Mouse (Mus musculus) spleen, postnatal 4 days (tissue): ENCODE data around the gene Mex3a.

Experiments
- DNase-seq, 2 experiments: peaks; one replicate each; pipeline ENCODE4 v3.0.0; 2022; ENCODE audit warnings: low spot score in 2 of 2

Mex3a gene

GRCm38 (mm10) chr3:88527565-88527964 lies 4.6 kb upstream of the Mex3a start:
- DNase-seq: no peak

GRCm38 (mm10) chr3:88528646-88529045 lies 3.5 kb upstream of the Mex3a start:
- DNase-seq: no peak

DNA sequence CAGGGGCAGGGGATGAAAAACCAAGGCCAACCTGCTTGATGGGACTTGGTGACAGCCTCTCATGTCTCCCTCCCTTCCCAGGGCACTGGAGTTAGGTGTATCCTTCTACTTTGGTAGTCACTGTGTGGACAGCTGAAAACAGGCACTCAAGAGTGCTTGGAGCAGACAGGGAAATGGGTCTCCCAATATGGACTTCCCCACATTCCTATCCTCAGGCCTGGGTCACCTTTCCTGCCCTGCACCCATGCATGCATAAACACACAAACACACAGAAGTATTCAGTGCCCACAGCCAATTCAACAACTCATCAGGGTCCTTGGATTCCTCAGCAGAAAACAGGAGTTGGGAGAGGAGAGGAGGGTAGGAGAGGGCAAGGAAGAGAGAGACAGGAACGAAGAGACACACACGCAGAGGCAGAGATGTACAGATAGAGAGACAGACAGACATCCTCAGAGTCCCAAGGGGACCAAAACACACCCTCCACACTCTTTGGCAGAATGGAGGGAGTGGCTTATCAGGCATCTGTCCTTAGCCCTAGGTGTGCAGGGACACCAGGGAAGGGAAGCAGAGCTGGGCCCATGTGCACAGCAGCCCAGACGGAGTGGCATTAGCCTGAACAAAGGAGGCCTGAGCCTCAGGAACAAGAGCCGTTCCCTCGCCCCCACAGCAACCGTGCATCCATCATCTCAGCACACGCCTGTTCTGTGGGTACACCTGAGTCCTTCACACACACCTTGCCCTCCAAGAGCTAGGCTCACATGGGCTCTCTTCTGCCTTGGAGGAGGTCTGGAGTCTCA lies 2.8 kb upstream of the Mex3a start:
- DNase-seq: no peak

GRCm38 (mm10) chr3:88530082-88530864 lies 1.9 kb upstream of the Mex3a start:
- no peak for DNase-seq

DNA sequence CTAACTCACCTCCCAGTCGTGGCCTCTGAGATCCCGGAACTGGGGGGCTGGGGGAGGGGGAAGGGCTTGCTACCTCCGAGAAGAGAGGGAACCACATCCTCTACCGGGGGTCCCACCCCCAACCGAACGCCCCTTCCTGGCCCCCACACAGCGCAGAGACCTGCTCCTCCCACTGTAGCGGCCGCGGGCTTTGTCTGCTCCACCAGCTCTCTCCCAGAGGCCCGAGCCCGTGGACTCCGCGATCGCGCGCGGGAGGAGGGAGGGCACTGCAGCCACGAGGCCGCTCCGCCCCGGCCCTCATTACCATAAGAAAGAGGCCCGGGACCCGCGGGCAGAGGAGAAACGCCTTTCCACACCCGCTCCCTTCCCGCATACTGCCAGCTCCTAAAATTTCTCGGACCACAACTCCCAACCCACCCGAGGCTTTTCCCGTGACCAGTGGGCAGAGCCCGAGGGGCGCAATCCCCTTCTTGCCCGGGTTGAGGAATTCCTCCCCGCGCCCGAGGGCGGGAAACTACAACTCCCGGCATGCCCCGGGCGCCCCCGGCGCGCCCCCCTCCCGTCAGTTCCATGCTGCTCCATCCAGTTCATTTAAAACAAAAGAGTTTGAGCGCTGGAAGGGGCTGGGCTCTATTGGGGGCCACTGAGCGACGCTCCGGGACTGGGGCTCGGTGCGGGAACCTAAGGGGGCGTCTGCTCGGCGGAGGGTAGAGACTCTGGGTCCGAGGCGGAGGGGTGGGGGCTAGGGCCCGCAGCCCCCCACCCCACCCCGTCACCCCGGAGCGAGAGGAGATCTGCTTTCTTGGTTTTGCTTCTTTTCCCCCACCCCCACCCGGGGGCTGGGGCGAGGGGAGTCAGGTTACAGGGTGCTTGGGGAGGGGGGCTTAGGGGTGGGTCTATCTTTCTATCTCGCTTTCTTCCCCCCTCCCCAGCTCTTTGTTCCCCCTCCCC lies 572 bp upstream of the Mex3a start:
- peak; percentile 78 to 90 for DNase-seq

- no peak for DNase-seq
Observed at GRCm38 (mm10) chr3:88532689-88533511, 705 bp downstream of the Mex3a start.

- DNase-seq: peak in 1 of 2 experiments; percentile 61
Observed at GRCm38 (mm10) chr3:88533706-88534105, 1.5 kb downstream of the Mex3a start.

- DNase-seq: no peak
Observed at GRCm38 (mm10) chr3:88535005-88535404, 2.8 kb downstream of the Mex3a start.

DNA sequence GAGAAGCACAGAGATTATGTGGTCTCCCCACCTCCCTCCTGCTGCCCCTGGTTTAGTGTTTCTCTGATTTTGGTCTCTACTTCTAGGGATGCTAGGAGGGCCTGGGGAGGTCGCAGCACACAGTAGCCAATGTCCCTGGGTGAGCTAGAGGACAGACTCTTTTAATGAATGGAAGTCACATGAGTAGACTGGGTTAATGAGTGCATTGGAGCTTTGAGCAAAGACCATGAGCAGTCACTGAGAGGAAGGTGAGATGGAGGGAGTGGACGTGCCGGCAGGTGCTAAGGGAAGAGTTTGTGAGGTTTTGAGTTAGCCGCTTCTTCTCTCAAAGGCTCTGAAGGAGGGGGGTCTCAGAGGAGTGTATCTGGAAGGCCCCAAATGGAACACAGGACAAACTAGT lies 3.3 kb downstream of the Mex3a start:
- DNase-seq: no peak

GRCm38 (mm10) chr3:88536103-88536930 lies 4.1 kb downstream of the Mex3a start:
- peak; percentile 63 to 79 for DNase-seq

DNA sequence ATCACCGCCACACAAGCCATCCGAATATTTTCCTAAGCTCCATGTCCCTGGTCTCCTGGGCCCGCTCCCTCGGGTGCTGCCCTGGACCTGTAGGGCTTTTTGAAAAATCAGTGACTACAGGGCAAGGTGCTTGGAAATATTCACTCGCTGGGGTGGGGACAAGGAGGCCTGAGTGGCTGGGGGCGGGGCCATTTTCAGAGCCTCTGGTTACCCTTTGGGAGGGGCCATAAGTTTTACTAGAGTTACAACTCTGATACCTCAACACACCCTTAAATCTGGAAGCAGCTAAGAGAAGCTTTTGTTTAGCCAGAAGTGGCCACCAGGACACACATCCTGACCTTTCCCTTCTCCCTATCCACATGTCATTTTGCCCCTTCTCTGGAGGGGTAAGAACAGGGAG lies 5.0 kb downstream of the Mex3a start:
- DNase-seq: no peak

DNA sequence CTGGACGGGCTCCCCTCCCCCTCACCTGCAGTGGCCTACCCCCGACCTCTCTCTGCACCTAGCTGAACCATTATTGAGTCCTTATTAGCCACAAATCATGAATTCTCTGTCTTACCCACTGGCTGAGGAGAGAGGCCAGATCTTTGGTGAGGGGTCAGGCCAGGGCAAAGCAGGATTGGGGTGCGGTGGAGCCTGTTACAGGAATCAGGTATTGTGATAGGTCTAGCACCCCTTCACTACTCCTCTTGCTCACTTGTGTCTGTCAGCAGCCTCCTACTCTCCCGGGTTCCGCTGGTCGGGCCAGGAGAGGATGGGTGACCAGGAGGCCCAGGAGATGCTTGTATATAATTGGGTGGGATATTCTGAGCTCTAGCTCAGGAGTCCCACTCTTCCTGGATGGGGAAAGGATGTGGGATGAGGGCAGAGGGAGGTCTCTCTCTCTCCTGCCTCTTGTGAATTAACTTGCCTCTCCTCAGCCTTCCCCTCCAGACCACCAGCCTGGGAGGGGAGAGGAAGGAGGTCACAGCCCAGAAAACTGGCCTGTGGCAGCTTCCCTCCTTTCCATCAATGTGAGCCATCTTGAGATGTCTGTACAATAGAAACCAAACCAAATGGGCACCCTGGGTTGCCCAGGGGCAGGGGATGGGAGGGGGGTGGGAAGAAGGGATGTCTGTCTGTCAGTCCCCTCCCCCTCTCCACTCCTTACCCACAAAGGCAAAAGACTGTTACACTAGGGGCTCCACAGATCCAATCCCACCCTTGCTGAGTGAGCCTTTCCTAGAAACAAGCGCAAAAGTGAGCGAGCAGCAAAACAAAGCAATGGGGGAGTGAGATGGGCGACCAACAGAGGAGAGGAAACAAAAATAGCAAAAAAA lies 6.3 kb downstream of the Mex3a start:
- DNase-seq: no peak

DNA sequence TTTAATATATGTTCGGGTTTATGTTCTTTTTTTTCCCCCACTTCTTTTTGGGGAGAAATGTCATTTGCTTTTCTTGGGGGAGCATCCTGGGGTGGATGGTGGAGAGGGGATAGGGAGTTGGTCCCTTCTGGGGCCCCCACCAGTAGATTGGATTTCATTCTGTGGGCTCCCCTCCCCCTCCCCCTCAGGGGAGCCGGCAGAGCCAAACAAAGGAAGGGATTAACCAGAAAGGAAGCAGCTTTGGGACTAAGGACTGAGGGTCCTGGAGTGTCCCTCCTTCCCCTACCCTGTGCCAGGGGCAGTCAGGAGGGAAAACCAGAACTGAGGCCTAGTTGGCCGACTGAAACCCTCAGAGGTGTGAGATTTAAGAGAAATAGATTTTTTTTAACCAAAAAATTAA lies 7.2 kb downstream of the Mex3a start:
- no peak for DNase-seq

GRCm38 (mm10) chr3:88540085-88540484 lies 7.9 kb downstream of the Mex3a start:
- DNase-seq: no peak

DNA sequence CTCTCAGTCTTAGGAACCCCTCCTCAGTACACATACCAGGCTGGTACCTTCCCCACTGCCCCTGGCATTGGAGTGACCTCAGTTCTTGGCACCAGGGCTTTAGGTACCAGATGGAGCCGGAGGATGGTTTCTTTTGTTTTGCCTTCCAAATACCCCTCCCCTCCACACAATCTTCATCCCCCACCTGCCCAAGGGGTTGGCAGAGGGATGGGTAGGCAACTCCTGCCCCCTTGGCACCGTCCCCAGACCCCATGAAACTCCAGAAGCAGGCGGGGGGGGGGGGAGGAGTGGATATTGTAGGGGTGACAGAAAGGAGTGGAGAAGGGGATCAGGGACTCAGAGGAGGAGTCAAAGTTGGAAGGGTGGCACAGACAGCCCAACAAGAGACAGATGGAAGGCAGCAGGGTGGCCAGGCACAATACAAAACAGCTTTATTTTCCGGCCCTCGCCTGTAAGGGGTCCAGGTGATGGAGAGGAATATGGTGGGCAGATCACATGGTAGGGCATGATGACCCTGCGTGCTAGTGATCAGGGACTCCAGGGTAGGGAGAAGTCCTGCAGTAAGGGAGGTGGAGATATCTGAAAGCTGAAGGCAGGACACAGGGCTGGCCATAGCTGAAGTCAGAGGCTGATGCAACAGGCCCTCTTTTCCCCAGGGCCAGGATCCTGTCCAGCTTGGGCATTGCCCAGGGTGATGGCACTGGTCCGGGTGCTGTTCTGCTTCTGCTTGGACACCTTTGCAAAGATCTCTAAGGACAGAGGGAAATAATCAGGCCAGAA lies 9.6 kb downstream of the Mex3a start:
- DNase-seq: no peak

GRCm38 (mm10) chr3:88542486-88542885 lies 10.3 kb downstream of the Mex3a start:
- no peak for DNase-seq

- no peak for DNase-seq
Observed at GRCm38 (mm10) chr3:88543174-88543573, 11.0 kb downstream of the Mex3a start.

GRCm38 (mm10) chr3:88543651-88544410 lies 11.6 kb downstream of the Mex3a start:
- no peak for DNase-seq
